10 mouse cellular contexts compared by ENCODE assay signal in the genomic region with DNA sequence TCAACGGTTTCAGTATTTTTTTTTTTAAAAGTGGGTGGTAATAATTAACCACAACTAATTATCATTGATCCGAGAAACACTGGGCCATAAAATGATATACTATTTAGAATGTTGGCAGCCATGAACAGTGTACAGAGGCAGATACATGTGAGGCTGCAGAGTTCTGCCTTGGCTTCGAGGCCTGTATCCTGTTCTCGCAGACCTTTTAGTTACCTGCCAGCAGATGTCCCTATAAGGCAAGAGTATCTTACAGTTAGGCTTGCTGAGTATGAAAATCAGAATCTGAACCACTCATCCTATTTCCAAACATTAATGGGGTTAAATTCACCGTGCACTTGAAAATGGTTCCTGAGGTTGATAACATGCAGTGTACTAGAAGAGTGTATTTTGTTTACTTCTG. TPM values are rescaled to one million over a fixed set of nuclear protein-coding genes. Genes with fewer than 3 reads are reported as not detected.
A peak's percentile ranks its signal among the peaks of the same experiment; 100 is the strongest.
DNase-seq lines count a peak whose midpoint lies in the region; ATAC-seq and TF ChIP-seq lines count a peak whose summit lies in the region.
"Had no signal": no experiment of that assay in that cellular context is flagged by ENCODE, and none has a peak within 500 bp of the region (broad histone marks: within the 10 kb centered on the region; RNA-seq: fewer than 3 reads in every experiment).

No protein-coding gene starts in this region.

- H3K27me3 ChIP-seq in CH12.LX (replicated peaks): no peaks in the 10 kb centered on the region
- no peaks in the 10 kb centered on the region for H3K27me3 ChIP-seq in liver, embryonic 14.5 days (ENCODE audit: control insufficient read depth, insufficient read depth, low read length)
- H3K27me3 ChIP-seq: kidney, embryonic 15.5 days had no signal

- dilution Hi-C loops in CH12.LX (cut with MboI; ENCODE audit: extremely low pct_ligation_motif_present, extremely low pct_unique_long_range_greater_than_20kb, low sequenced_read_pairs): no loop called here

- TF ChIP-seq EP300 in CH12.LX (IDR thresholded peaks at IDR 0.05; ENCODE audit: low read length): no peak
- TF ChIP-seq EP300 in liver, embryonic 14.5 days (IDR thresholded peaks at IDR 0.05; ENCODE audit: low read depth): no peak

- WGBS in liver, embryonic 14.5 days (ENCODE audit: insufficient replicate concordance): 55% methylated on average over 5 of the region's 5 CpGs

- no peak for DNase-seq in frontal cortex, postnatal 25 days (ENCODE audit: low spot score in 2 of 2)
- DNase-seq in CH12.LX (ENCODE audit: extremely low read depth): peak; percentile 41
- peak; percentile 5 for DNase-seq in cerebellum, postnatal 36 days
- no peak for DNase-seq in liver, embryonic 14.5 days (ENCODE audit: low read depth in 3 of 3, low spot score in 3 of 3)
- no peak for DNase-seq in urinary bladder, adult 18-20 months (ENCODE audit: low spot score in 2 of 2)
- DNase-seq in gastrocnemius, adult 18-20 months (ENCODE audit: low spot score): no peak
- DNase-seq in right cerebral cortex, postnatal 4 days: no peak
- DNase-seq: gastrocnemius, postnatal 36 days had no signal

- H3K4me3 ChIP-seq in CH12.LX (replicated peaks in 1 of 3; ENCODE audit: low read depth in 2 of 3, low read length in 2 of 3, poor library complexity in 1 of 3): no peak overlapping the region
- H3K4me3 ChIP-seq in liver, embryonic 14.5 days (ENCODE audit: insufficient read depth in 1 of 2, low read depth in 2 of 2, low read length in 2 of 2): no peak overlapping the region
- H3K4me3 ChIP-seq: kidney, embryonic 15.5 days had no signal

- no peaks in the 10 kb centered on the region for H3K79me2 ChIP-seq in CH12.LX (replicated peaks; ENCODE audit: control insufficient read depth, extremely low read depth, insufficient read depth, poor library complexity, severe bottlenecking)

- in situ Hi-C loops in CH12.LX (cut with MboI; ENCODE audit: low pct_ligation_motif_present, low pct_unique_long_range_greater_than_20kb, low sequenced_read_pairs): no loop called here

- no peaks in the 10 kb centered on the region for H3K36me3 ChIP-seq in CH12.LX (replicated peaks in 1 of 2; ENCODE audit: control insufficient read depth in 1 of 2, insufficient read depth in 1 of 2, low read length in 1 of 2)
- no peaks in the 10 kb centered on the region for H3K36me3 ChIP-seq in liver, embryonic 14.5 days (replicated peaks; ENCODE audit: control insufficient read depth, insufficient read depth, low read depth)
- H3K36me3 ChIP-seq: kidney, embryonic 15.5 days had no signal

- TF ChIP-seq POLR2A in CH12.LX (IDR thresholded peaks at IDR 0.05; ENCODE audit: low read depth, low read length): no peak

- no peak overlapping the region for H3K27ac ChIP-seq in CH12.LX (ENCODE audit: insufficient read depth, low read depth)
- no peak overlapping the region for H3K27ac ChIP-seq in liver, embryonic 14.5 days
- H3K27ac ChIP-seq: kidney, embryonic 15.5 days had no signal

- no peak overlapping the region for H3K9ac ChIP-seq in CH12.LX (ENCODE audit: insufficient read depth, low read depth)
- H3K9ac ChIP-seq in liver, embryonic 14.5 days (replicated peaks): no peak overlapping the region
- H3K9ac ChIP-seq: kidney, embryonic 15.5 days had no signal

- ATAC-seq in frontal cortex, adult (ENCODE audit: low TSS enrichment): peak; percentile 72; the same call in 1 of the 2 replicates
- no peak for ATAC-seq in liver, embryonic 14.5 days (ENCODE audit: insufficient read depth)

- H3K4me1 ChIP-seq in CH12.LX (ENCODE audit: control insufficient read depth in 1 of 2, insufficient read depth in 2 of 2): no peaks in the 10 kb centered on the region
- H3K4me1 ChIP-seq in liver, embryonic 14.5 days (replicated peaks; ENCODE audit: control insufficient read depth in 2 of 2, insufficient read depth in 2 of 2, low read length in 1 of 2): no peaks in the 10 kb centered on the region
- H3K4me1 ChIP-seq: kidney, embryonic 15.5 days had no signal

- H3K9me3 ChIP-seq in CH12.LX (replicated peaks; ENCODE audit: low read length): no peaks in the 10 kb centered on the region
- no peaks in the 10 kb centered on the region for H3K9me3 ChIP-seq in liver, embryonic 14.5 days (ENCODE audit: control insufficient read depth, low read length)
- H3K9me3 ChIP-seq: kidney, embryonic 15.5 days had no signal

- TF ChIP-seq CTCF in CH12.LX (conservative IDR thresholded peaks at IDR 0.05 in 1 of 2, IDR thresholded peaks at IDR 0.05 in 1 of 2; ENCODE audit: low read depth in 2 of 2, low read length in 2 of 2): peak; percentile 12 to 74; a peak in 2 of 4 replicates
- peak; percentile 38; the same call in 1 of the 2 replicates for TF ChIP-seq CTCF in liver, embryonic 14.5 days (IDR thresholded peaks at IDR 0.05; ENCODE audit: low read depth)

- H3K4me2 ChIP-seq in CH12.LX (ENCODE audit: insufficient read depth, low read depth, poor library complexity, severe bottlenecking): no peak overlapping the region
- H3K4me2 ChIP-seq in liver, embryonic 14.5 days (ENCODE audit: low read depth): no peak overlapping the region
- H3K4me2 ChIP-seq: kidney, embryonic 15.5 days had no signal

- peak; percentile 82 for TF ChIP-seq RAD21 in CH12.LX (IDR thresholded peaks at IDR 0.05; ENCODE audit: low read depth, low read length)

TF ChIP-seq in CH12.LX, 34 proteins besides CTCF, POLR2A, EP300 and RAD21:
- TF ChIP-seq USF2 (conservative IDR thresholded peaks at IDR 0.05; ENCODE audit: low read depth, low read length): no peak
- TF ChIP-seq SMC3 (IDR thresholded peaks at IDR 0.05; ENCODE audit: low read depth, low read length): peak; percentile 78

RNA-seq across cellular contexts. Expression of a gene that starts 45.7 kb away (rescaled TPM):
- total RNA-seq in CH12.LX (2012; rRNA removed) (0.97 and 1.3 TPM in 2 replicates), CH12.LX (2014; rRNA removed) (0.60 and 0.85 TPM in 2 replicates)
- 0.76 and 0.80 TPM in 2 replicates for polyA plus RNA-seq in CH12.LX (2012; ENCODE audit: insufficient read length, low read depth)
- 9.8 and 10.1 TPM in 2 replicates for polyA plus RNA-seq in liver, embryonic 14.5 days (2012; rRNA removed)
- polyA plus RNA-seq in liver, embryonic 14.5 days (2014; fragmentation: Nextera tagmentation; extraction: Ambion mirVana): 6.5 and 9.5 TPM in 2 replicates
- 1 to 10 TPM; 3.6 to 4.7 TPM for total RNA-seq in gastrocnemius, adult 18-20 months (2021)

Comparison
In these comparisons a context has a peak if more than half of its experiments do, and no peak if none do; other contexts are left out.
1. DNase-seq: peak in CH12.LX (single experiment) and cerebellum, postnatal 36 days (2 of 2); none in frontal cortex, postnatal 25 days (0 of 2), liver, embryonic 14.5 days (0 of 3), urinary bladder, adult 18-20 months (0 of 2), gastrocnemius, adult 18-20 months (single experiment) and right cerebral cortex, postnatal 4 days (single experiment).